Mouse (Mus musculus): Measurements from ENCODE around the gene Col27a1. TPM values are rescaled to one million over a fixed set of nuclear protein-coding genes. Genes with fewer than 3 reads are reported as not detected.

Col27a1 gene
- polyA plus RNA-seq, 1 experiment from 2014 or later = 25.8 TPM

DNA sequence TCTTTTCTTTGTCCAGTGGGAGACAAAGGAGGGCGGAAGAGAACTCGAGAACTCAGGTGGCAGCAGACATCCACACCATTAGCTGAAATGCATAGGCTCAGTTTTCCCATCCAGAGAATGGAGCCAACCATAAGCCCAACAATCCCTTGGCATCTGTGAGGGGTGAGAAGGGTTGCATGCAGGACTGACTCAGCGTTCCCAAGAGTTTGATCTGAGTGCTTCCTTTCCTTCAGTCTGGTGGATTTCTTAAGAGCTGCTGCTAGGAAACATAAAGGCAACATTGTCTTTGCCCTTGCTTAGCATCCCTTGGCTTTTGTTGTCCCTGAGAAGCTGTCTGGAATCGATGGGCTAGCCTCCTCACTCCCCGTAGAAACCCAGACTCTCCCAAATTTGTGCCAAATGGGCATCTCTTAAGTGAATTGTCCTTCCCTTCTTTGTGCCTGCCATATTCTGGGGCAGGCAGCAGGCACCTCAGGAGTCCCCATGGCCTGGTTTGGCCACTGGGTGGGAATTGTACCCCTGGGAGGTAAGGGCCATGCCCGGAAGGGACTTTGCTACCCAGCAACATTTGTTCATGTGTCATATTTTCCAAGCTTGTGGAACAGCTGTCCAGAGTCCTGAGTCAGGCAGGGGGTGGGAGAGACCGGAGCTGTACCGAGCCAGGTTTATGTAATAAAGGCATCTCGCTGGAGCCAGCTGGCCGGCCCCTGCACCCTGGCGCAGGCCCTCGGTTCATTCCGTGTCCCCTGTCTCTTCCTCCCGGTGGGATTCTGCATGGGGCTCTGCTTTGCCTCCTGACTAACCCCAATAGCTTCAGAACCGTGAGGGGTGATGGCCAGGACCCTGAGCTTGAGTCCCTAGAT, 7.5 kb downstream of the Col27a1 start:
- ATAC-seq (ENCODE audit: insufficient read depth) (no peak), DNase-seq (no peak)
- 82% methylated on average over 15 of the region's 15 CpGs for WGBS
- TF ChIP-seq CTCF (IDR thresholded peaks at IDR 0.05; ENCODE audit: low read depth) = no peak
- no peaks in the 10 kb centered on the region for H3K9me3 ChIP-seq (ENCODE audit: low read depth, low read length)
- H3K4me2 ChIP-seq = no peak overlapping the region
- H3K4me3 ChIP-seq (ENCODE audit: low read depth, low read length) = no peak overlapping the region
- no peak overlapping the region; the same call in 1 of the 2 replicates for H3K27ac ChIP-seq (ENCODE audit: low read depth)
- peaks cover 3% of the 10 kb centered on the region; the same call in 1 of the 2 replicates for H3K4me1 ChIP-seq (ENCODE audit: insufficient read depth)
- H3K36me3 ChIP-seq (ENCODE audit: insufficient read depth) = peaks cover 59% of the 10 kb centered on the region
- no peaks in the 10 kb centered on the region for H3K27me3 ChIP-seq (ENCODE audit: insufficient read depth, low read length)
- no peak overlapping the region for H3K9ac ChIP-seq

DNA sequence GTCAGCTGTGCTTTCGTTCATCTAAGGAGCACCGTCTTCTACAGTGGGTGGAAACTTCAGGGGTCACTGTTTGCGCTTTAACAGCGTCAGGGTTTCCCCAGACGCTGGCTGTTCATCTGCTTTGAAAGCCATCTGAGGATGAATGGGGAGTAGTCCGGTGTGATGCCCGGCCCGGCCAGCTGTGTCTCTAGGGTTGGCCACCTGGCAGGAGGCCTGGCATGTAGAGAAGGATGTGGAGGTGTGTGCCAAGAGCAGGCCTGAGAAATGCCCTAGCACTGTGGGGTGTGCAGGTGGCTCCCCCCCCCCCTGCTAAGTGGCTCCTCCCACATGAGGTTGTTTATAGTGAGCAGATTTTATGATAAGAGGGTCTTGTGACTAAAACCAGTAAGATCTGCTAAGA, 8.4 kb downstream of the Col27a1 start:
- Histone ChIP-seq H3K36me3 (ENCODE audit: insufficient read depth) (peaks cover 62% of the 10 kb centered on the region), H3K27ac (ENCODE audit: low read depth) (no peak overlapping the region), H3K9ac (no peak overlapping the region), H3K27me3 (ENCODE audit: insufficient read depth, low read length) (no peaks in the 10 kb centered on the region), H3K9me3 (ENCODE audit: low read depth, low read length) (no peaks in the 10 kb centered on the region), H3K4me1 (ENCODE audit: insufficient read depth) (peaks cover 8% of the 10 kb centered on the region; the same call in 1 of the 2 replicates), H3K4me3 (ENCODE audit: low read depth, low read length) (no peak overlapping the region), H3K4me2 (no peak overlapping the region)
- DNase-seq = no peak
- TF ChIP-seq CTCF (IDR thresholded peaks at IDR 0.05; ENCODE audit: low read depth) = no peak
- WGBS = 67% methylated on average over 8 of the region's 8 CpGs
- no peak for ATAC-seq (ENCODE audit: insufficient read depth)

DNA sequence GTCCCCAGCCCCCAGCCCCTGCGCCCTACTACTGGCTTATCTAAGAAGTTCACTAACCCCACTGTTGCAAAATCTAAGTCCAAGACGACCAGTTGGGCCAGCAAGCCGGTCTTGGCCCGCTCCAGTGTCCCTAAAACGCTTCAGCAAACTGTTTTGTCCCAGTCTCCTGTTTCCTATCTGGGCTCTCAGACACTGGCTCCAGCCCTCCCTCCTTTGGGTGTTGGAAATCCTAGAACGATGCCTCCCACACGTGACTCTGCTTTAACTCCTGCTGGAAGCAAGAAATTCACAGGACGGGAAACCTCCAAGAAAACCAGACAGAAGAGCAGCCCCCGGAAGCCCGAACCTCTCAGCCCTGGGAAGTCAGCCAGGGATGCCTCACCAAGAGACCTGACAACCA, 11.6 kb downstream of the Col27a1 start:
- Histone ChIP-seq H3K9me3 (ENCODE audit: low read depth, low read length) (no peaks in the 10 kb centered on the region), H3K27me3 (ENCODE audit: insufficient read depth, low read length) (no peaks in the 10 kb centered on the region), H3K9ac (no peak overlapping the region), H3K4me3 (ENCODE audit: low read depth, low read length) (no peak overlapping the region), H3K4me1 (ENCODE audit: insufficient read depth) (peaks cover 8% of the 10 kb centered on the region; the same call in 1 of the 2 replicates), H3K36me3 (ENCODE audit: insufficient read depth) (peaks cover 75% of the 10 kb centered on the region), H3K4me2 (no peak overlapping the region), H3K27ac (ENCODE audit: low read depth) (peak overlapping the region; percentile 80; the same call in 1 of the 2 replicates)
- no peak for TF ChIP-seq CTCF (IDR thresholded peaks at IDR 0.05; ENCODE audit: low read depth)
- ATAC-seq (ENCODE audit: insufficient read depth) (no peak), DNase-seq (no peak)
- 73% methylated on average over 10 of the region's 10 CpGs for WGBS

DNA sequence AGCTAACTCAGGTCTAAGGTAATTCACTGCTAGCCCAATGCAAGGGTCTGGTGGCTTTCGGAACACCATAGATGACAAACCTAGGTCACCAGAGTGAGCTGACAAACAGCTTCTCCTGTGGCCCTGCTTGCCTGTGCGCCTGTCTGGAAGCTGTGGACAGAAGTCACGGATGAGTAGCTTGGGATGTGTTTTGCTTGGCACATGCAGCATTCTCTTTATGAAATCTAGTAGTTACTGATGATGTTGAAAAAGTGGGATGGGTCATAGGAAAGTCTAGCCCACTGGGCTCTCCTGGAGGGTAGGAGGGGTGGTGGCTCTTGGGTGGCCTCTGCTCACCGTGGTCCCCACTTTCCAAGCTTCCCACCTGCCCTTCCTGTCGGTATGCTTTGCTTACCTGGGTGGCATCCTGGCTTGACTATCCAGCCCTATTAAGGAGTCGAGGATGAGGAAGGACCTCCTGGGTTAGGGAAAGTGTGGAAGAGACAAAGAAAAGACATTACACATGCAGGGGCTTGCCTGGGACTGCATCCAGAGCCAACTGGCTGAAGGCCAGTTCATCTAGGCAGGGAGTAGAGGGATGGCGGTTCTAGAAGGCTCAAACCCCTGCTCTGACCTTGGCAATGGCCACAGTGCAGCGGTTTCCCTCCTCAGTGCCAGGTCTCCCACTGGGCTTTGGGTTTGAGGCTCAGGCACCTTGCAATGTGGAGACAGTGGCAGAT, 12.5 kb downstream of the Col27a1 start:
- no peak overlapping the region for H3K4me2 ChIP-seq
- DNase-seq (peak; percentile 80), ATAC-seq (ENCODE audit: insufficient read depth) (peak; percentile 59)
- no peak overlapping the region for H3K4me3 ChIP-seq (ENCODE audit: low read depth, low read length)
- no peak for TF ChIP-seq CTCF (IDR thresholded peaks at IDR 0.05; ENCODE audit: low read depth)
- no peaks in the 10 kb centered on the region for H3K9me3 ChIP-seq (ENCODE audit: low read depth, low read length)
- no peak overlapping the region for H3K9ac ChIP-seq
- H3K27me3 ChIP-seq (ENCODE audit: insufficient read depth, low read length) = no peaks in the 10 kb centered on the region
- 64% methylated on average over 8 of the region's 8 CpGs for WGBS
- peaks cover 79% of the 10 kb centered on the region for H3K36me3 ChIP-seq (ENCODE audit: insufficient read depth)
- H3K4me1 ChIP-seq (ENCODE audit: insufficient read depth) = peaks cover 8% of the 10 kb centered on the region; the same call in 1 of the 2 replicates
- peak overlapping the region; percentile 80 for H3K27ac ChIP-seq (ENCODE audit: low read depth)

DNA sequence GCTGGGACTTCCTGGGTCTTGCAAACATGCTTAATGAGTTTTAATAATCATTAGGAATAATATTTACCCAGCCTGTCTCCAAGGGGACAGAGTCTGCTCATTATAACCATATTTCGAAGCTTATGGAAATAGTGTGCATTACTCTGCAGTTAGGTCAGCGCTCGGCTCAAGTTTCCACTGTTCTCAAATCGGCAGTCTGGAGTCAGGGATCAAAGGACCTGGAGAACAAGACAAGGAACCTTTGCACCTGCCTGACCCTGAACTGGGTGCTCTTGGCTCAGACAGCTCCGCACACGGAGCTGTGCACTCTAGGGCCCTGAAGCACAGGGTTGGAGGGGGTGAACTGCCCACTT, 13.1 kb downstream of the Col27a1 start:
- TF ChIP-seq CTCF (IDR thresholded peaks at IDR 0.05; ENCODE audit: low read depth) = no peak
- H3K36me3 ChIP-seq (ENCODE audit: insufficient read depth) = peaks cover 78% of the 10 kb centered on the region
- ATAC-seq (ENCODE audit: insufficient read depth) (peak; percentile 26; the same call in 1 of the 2 replicates), DNase-seq (peak; percentile 58)
- peak overlapping the region; percentile 80; the same call in 1 of the 2 replicates for H3K27ac ChIP-seq (ENCODE audit: low read depth)
- no peak overlapping the region for H3K4me3 ChIP-seq (ENCODE audit: low read depth, low read length)
- H3K9me3 ChIP-seq (ENCODE audit: low read depth, low read length) = no peaks in the 10 kb centered on the region
- no peak overlapping the region for H3K4me2 ChIP-seq
- peaks cover 8% of the 10 kb centered on the region; the same call in 1 of the 2 replicates for H3K4me1 ChIP-seq (ENCODE audit: insufficient read depth)
- no peaks in the 10 kb centered on the region for H3K27me3 ChIP-seq (ENCODE audit: insufficient read depth, low read length)
- WGBS = 48% methylated on average over 6 of the region's 6 CpGs
- H3K9ac ChIP-seq = no peak overlapping the region

DNA sequence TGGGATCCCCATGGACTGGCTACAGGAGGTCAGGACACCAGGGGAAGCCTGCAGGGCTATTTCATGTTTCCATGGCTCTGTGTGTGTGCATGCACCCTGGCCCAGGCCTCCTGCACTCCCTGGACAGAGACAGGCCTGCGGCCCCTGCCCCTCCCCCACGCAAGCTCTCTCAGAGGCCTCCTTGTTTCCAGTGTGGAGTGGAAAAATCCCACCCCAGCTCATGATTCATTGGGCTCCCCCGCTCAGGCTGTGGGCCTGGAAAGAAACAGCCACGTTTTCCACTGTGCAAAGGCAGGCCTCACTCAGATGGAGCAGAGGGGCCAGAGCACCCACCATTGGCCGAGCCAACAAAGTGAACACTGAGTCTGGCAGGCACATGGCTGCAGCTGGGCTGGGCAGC, 15.1 kb downstream of the Col27a1 start:
- Histone ChIP-seq H3K4me1 (ENCODE audit: insufficient read depth) (peaks cover 16% of the 10 kb centered on the region), H3K9me3 (ENCODE audit: low read depth, low read length) (no peaks in the 10 kb centered on the region), H3K27me3 (ENCODE audit: insufficient read depth, low read length) (no peaks in the 10 kb centered on the region), H3K4me2 (no peak overlapping the region), H3K4me3 (ENCODE audit: low read depth, low read length) (no peak overlapping the region), H3K9ac (no peak overlapping the region), H3K36me3 (ENCODE audit: insufficient read depth) (peaks cover 75% of the 10 kb centered on the region), H3K27ac (ENCODE audit: low read depth) (no peak overlapping the region; the same call in 1 of the 2 replicates)
- TF ChIP-seq CTCF (IDR thresholded peaks at IDR 0.05; ENCODE audit: low read depth) = no peak
- WGBS = 57% methylated on average over 5 of the region's 5 CpGs
- ATAC-seq (ENCODE audit: insufficient read depth) (no peak), DNase-seq (no peak)
